ENCODE assay signal across 10 mouse cellular contexts in the genomic region with DNA sequence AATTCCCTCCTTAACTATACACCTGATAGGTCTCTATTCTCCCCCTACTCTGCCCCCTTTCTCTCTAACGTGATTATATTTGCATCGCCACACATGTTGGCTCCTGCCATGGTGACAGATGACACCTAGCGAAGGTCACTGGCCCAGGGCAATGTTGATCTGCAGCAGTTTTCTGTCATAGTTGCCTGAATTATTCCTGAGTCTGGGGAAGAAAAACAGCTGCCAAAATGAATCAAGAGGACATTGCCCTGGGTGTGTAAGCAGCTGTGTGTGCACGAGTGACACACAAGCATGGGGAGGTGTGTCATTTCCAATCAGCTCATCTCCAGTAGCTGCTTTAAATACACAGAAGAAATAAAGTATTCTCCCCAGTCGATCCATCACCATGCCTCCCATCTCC.
"Had no signal": no experiment of that assay in that cellular context is flagged by ENCODE, and none has a peak within 500 bp of the region (broad histone marks: within the 10 kb centered on the region; RNA-seq: fewer than 3 reads in every experiment).

No protein-coding gene starts in this region.

- DNase-seq: kidney, adult 18-20 months; kidney, postnatal 14 days; liver; lung, adult 2 months; lung, postnatal 36 days; midbrain, embryonic 14.5 days; right cerebral cortex, postnatal 4 days; spleen, adult 18-20 months; thymus, adult 2 months; thymus, postnatal 25 days had no signal
